Mouse (Mus musculus) forebrain, embryonic 16.5 days (tissue): ENCODE results near the gene P4hb. TPM values are rescaled to one million over a fixed set of nuclear protein-coding genes. Genes with fewer than 3 reads are reported as not detected.

Experiments used
- ATAC-seq: fragments of 200-750 bp; cut with Nextera tagmentation; 2 replicates; pipeline ENCODE4 v1.8.0; 2017; ENCODE audit warnings: mild to moderate bottlenecking, moderate library complexity
- H3K27ac ChIP-seq: fragments of 300-500 bp; sonication (generic); 2 replicates; pipeline ENCODE4 v1.5.1; 2014; ENCODE audit warnings: low read length, control low read depth
- H3K27me3 ChIP-seq: fragments of 300-500 bp; sonication (generic); replicated peaks from 2 replicates; pipeline ENCODE4 v1.6.1; 2014; ENCODE audit warnings: low read length; ENCODE audit not compliant: control insufficient read depth, insufficient read depth
- H3K36me3 ChIP-seq: fragments of 300-500 bp; sonication (generic); 2 replicates; pipeline ENCODE4 v1.6.1; 2014; ENCODE audit not compliant: control insufficient read depth, insufficient read depth
- H3K4me1 ChIP-seq: fragments of 300-500 bp; sonication (generic); replicated peaks from 2 replicates; pipeline ENCODE4 v1.6.1; 2014; ENCODE audit warnings: low read length; ENCODE audit not compliant: control insufficient read depth, insufficient read depth
- H3K4me2 ChIP-seq: fragments of 300-500 bp; sonication (generic); 2 replicates; pipeline ENCODE4 v1.6.1; 2014; ENCODE audit warnings: mild to moderate bottlenecking, low read length, control low read depth
- H3K4me3 ChIP-seq: fragments of 300-500 bp; sonication (generic); replicated peaks from 2 replicates; pipeline ENCODE4 v1.5.1; 2014; ENCODE audit warnings: mild to moderate bottlenecking, low read length, control low read depth
- H3K9ac ChIP-seq: fragments of 300-500 bp; sonication (generic); replicated peaks from 2 replicates; pipeline ENCODE4 v1.6.1; 2014; ENCODE audit warnings: low read depth, low read length, control low read depth
- H3K9me3 ChIP-seq: fragments of 300-500 bp; sonication (generic); 2 replicates; pipeline ENCODE4 v1.6.1; 2016; ENCODE audit warnings: low read length; ENCODE audit not compliant: control insufficient read depth
- WGBS: fragments of 180-500 bp; shearing (Covaris S2); extraction: QIAGEN DNeasy Blood & Tissue Kit; methylation state at CpG from one replicate; pipeline ENCODE4 v1.1.7; 2014; 5-methylcytosine and 5-hydroxymethylcytosine counted together
- polyA plus RNA-seq: library from polyadenylated mRNA; unstranded; fragments of >200 nt; fragmentation: Nextera tagmentation; extraction: Ambion mirVana; gene quantifications from 2 replicates; pipeline ENCODE4 v1.2.1, GENCODE M21; 2015

The P4hb gene
- polyA plus RNA-seq, 1 experiment from 2014 or later: 238 TPM

GRCm38 (mm10) chr11:120575940-120576339 lies 2.9 kb upstream of the P4hb start:
- Histone ChIP-seq H3K4me2 (no peak overlapping the region), H3K27ac (no peak overlapping the region), H3K9ac (no peak overlapping the region), H3K4me3 (no peak overlapping the region), H3K9me3 (no peaks in the 10 kb centered on the region), H3K27me3 (no peaks in the 10 kb centered on the region), H3K36me3 (peaks cover 15% of the 10 kb centered on the region; the same call in 1 of the 2 replicates), H3K4me1 (peaks cover 31% of the 10 kb centered on the region)
- no peak for ATAC-seq

DNA sequence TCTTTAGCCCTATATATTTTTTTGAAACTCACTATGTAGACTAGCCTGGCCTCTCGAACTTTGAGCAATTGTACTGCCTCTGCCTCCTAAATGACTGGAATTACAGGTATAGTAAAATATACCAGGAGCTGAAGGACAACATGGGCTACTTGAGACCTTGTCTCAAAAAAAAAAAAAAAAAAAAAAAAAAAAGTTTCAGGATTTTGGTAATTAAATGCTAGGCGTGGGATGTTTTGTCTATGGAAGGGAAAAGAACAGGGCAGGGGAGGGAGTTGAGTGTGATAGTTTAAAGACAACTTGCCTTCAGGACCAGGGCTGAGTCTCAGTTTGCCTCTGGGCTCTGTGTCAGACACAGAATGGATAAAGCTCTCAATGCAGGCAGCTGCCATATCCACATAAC lies 2.0 kb upstream of the P4hb start:
- H3K9ac ChIP-seq: no peak overlapping the region
- no peaks in the 10 kb centered on the region for H3K9me3 ChIP-seq
- 79% methylated on average over 2 of the region's 2 CpGs for WGBS
- H3K36me3 ChIP-seq: peaks cover 19% of the 10 kb centered on the region; the same call in 1 of the 2 replicates
- H3K27me3 ChIP-seq: no peaks in the 10 kb centered on the region
- no peak overlapping the region for H3K27ac ChIP-seq
- H3K4me3 ChIP-seq: no peak overlapping the region
- H3K4me1 ChIP-seq: peaks cover 27% of the 10 kb centered on the region
- ATAC-seq: no peak
- H3K4me2 ChIP-seq: no peak overlapping the region

- Histone ChIP-seq H3K36me3 (peaks cover 16% of the 10 kb centered on the region; the same call in 1 of the 2 replicates), H3K27ac (no peak overlapping the region), H3K27me3 (no peaks in the 10 kb centered on the region), H3K9ac (peak overlapping the region; percentile 15; the same call in 1 of the 2 replicates), H3K4me3 (no peak overlapping the region; the same call in 1 of the 2 replicates), H3K9me3 (no peaks in the 10 kb centered on the region), H3K4me1 (peaks cover 19% of the 10 kb centered on the region), H3K4me2 (peak overlapping the region; percentile 82)
- no peak for ATAC-seq
- 38% methylated on average over 5 of the region's 5 CpGs for WGBS
These were observed 1.2 kb upstream of the P4hb start for GRCm38 (mm10) chr11:120574278-120574600.

- H3K36me3 ChIP-seq: peaks cover 12% of the 10 kb centered on the region; the same call in 1 of the 2 replicates
- no peaks in the 10 kb centered on the region for H3K27me3 ChIP-seq
- no peak for ATAC-seq
- peak overlapping the region; percentile 91 for H3K27ac ChIP-seq
- H3K9me3 ChIP-seq: no peaks in the 10 kb centered on the region
- H3K9ac ChIP-seq: peak overlapping the region; percentile 80
- peaks cover 19% of the 10 kb centered on the region for H3K4me1 ChIP-seq
- H3K4me2 ChIP-seq: peak overlapping the region; percentile 82
- WGBS: under 1% methylated on average over 23 of the region's 23 CpGs
- peak overlapping the region; percentile 97 for H3K4me3 ChIP-seq
These were observed 678 bp upstream of the P4hb start for GRCm38 (mm10) chr11:120573585-120574277.

DNA sequence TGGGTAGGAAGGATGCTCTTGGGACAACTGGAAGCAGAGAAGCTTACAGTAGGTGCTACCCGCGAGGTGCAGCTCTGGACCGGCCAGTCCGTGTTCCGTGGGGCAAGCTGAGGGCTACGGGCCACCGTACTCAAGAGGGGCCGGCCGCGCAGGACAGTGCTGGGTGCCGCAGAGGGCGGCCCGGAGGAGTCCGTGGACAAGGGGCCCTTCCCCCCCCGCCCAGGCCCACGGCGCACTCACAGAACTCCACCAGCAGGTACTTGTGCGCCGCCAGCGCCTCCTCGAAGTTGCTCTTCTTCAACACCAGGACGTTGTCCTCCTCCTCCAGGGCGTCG lies 669 bp downstream of the P4hb start:
- Histone ChIP-seq H3K27ac (peak overlapping the region; percentile 84), H3K9ac (peak overlapping the region; percentile 90), H3K4me3 (peak overlapping the region; percentile 97), H3K9me3 (no peaks in the 10 kb centered on the region), H3K36me3 (peaks cover 13% of the 10 kb centered on the region; the same call in 1 of the 2 replicates), H3K27me3 (no peaks in the 10 kb centered on the region), H3K4me2 (peak overlapping the region; percentile 68), H3K4me1 (peaks cover 19% of the 10 kb centered on the region)
- peak; percentile 22; the same call in 1 of the 2 replicates for ATAC-seq
- WGBS: 0% methylated on average over 21 of the region's 24 CpGs

DNA sequence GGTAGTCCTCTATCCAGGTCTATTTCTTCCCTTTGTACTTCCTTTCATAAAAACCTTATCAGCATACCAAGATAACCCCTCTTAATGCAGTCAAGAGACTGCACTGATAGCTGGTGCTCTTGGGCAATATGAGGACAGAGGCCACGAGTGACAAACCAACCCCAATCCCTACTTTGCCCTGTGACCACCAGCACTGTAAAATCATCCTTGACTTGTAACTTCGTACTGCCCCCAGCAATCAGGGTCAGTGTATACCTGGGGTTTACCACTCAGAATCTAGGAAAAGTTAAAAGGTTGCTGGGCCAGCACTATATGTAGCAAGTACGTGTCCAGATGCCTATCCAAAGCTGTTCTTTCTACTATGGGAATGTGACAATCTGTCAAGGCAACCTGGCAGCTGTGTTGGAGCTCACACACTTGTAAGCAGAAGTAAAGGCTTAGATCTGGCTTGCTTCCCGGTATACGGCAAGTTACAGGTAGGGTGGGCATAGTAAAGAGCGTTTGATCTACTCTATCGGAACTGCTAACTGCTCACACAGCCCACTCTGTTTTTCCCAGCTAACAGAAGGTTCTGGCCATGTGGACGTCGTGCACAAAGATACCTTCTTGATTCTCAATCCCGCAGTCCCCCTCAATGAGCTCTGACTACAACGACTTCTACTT lies 1.2 kb downstream of the P4hb start:
- H3K36me3 ChIP-seq: peaks cover 15% of the 10 kb centered on the region; the same call in 1 of the 2 replicates
- peak overlapping the region; percentile 68 for H3K4me2 ChIP-seq
- 14% methylated on average over 11 of the region's 11 CpGs for WGBS
- ATAC-seq: no peak
- no peaks in the 10 kb centered on the region for H3K27me3 ChIP-seq
- peak overlapping the region; percentile 90 for H3K9ac ChIP-seq
- H3K4me3 ChIP-seq: peak overlapping the region; percentile 97
- H3K27ac ChIP-seq: peak overlapping the region; percentile 84; the same call in 1 of the 2 replicates
- H3K9me3 ChIP-seq: no peaks in the 10 kb centered on the region
- peaks cover 19% of the 10 kb centered on the region for H3K4me1 ChIP-seq

DNA sequence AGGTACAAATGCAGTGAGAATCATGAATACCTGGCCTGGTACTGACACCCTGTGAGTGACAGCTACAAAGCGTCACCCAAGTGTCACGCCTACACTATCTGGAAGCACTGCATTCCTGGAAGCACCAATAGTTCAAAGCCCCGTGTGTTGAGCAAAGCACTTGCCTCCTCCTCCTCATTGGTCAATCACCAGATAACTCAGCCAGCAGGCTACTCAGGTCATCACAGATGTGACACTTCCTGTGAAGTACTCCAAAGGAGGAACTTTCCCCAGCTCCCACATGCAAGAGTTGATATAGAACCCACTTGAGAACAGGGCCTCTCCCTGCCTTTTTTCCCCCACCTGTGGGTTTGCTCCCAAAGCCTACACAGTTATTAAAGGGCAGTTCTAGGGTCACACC lies 1.9 kb downstream of the P4hb start:
- Histone ChIP-seq H3K27ac (no peak overlapping the region), H3K9me3 (no peaks in the 10 kb centered on the region), H3K36me3 (peaks cover 15% of the 10 kb centered on the region; the same call in 1 of the 2 replicates), H3K4me2 (peak overlapping the region; percentile 68), H3K27me3 (no peaks in the 10 kb centered on the region), H3K4me1 (peaks cover 19% of the 10 kb centered on the region), H3K4me3 (no peak overlapping the region), H3K9ac (no peak overlapping the region)
- 88% methylated on average over 3 of the region's 3 CpGs for WGBS
- no peak for ATAC-seq

DNA sequence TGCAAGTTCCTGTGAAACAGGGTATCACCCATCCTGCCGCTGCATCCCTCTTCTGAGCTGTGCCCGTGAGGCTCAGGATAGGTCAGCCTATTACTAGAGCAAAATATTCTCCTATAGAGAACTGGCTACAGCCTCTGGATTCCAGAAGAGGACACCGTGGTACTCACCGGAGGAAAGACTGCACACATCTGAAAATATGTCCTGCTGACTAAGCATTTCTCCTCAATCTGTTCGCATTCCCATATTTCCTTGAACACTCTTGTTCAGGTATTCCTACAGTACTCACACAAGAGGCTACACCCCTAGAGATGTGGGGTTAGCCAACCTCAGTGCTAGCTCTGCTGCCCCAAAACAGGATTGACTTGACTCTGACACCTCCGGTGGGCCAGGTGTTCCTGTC lies 4.7 kb downstream of the P4hb start:
- H3K36me3 ChIP-seq: peaks cover 29% of the 10 kb centered on the region
- no peak for ATAC-seq
- H3K27ac ChIP-seq: no peak overlapping the region
- H3K9ac ChIP-seq: no peak overlapping the region
- no peaks in the 10 kb centered on the region for H3K27me3 ChIP-seq
- WGBS: 98% methylated on average over 6 of the region's 6 CpGs
- no peaks in the 10 kb centered on the region for H3K9me3 ChIP-seq
- H3K4me2 ChIP-seq: no peak overlapping the region
- peaks cover 11% of the 10 kb centered on the region for H3K4me1 ChIP-seq
- H3K4me3 ChIP-seq: no peak overlapping the region

GRCm38 (mm10) chr11:120565114-120565513 lies 7.9 kb downstream of the P4hb start:
- no peak for ATAC-seq
- H3K9ac ChIP-seq: no peak overlapping the region

More at GRCm38 (mm10) chr11:120565114-120565513, 7.9 kb downstream of the P4hb start:
- no peak overlapping the region for H3K4me3 ChIP-seq
- no peaks in the 10 kb centered on the region for H3K9me3 ChIP-seq
- H3K4me1 ChIP-seq: no peaks in the 10 kb centered on the region
- H3K27ac ChIP-seq: no peak overlapping the region
- peaks cover 52% of the 10 kb centered on the region for H3K36me3 ChIP-seq
- no peaks in the 10 kb centered on the region for H3K27me3 ChIP-seq
- no peak overlapping the region for H3K4me2 ChIP-seq
- 88% methylated on average over 9 of the region's 9 CpGs for WGBS
